26 mouse cellular contexts compared by ENCODE assay signal in the genomic region with DNA sequence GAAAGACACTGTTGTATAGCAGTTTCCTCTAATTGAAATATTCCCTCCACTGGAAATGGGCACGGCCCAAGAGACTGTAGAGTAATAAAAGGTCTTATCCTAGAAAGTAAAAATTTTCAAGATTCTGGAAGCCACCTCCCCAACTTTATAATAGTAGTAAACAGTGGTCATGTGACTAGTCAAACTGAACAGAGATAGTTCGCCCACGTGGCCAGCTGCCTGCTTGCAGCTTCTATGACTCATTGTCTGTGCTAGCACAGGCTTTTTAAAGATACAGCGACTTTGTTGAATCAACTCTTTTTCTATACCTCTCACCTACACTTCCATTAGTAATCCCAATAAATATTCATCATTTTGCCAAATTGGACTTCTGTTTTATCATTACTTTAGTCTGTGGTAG. TPM values are rescaled to one million over a fixed set of nuclear protein-coding genes. Genes with fewer than 3 reads are reported as not detected.
DNase-seq lines count a peak whose midpoint lies in the region; ATAC-seq and TF ChIP-seq lines count a peak whose summit lies in the region.
"Had no signal": no experiment of that assay in that cellular context is flagged by ENCODE, and none has a peak within 500 bp of the region (broad histone marks: within the 10 kb centered on the region; RNA-seq: fewer than 3 reads in every experiment).

No protein-coding gene starts in this region.

- H3K27me3 ChIP-seq in intestine, postnatal 0 days (replicated peaks; ENCODE audit: control insufficient read depth, insufficient read depth, low read length): no peaks in the 10 kb centered on the region
- H3K27me3 ChIP-seq: CH12.LX; embryonic facial prominence, embryonic 12.5 days; midbrain, embryonic 13.5 days had no signal

- no peak overlapping the region for H3K4me3 ChIP-seq in intestine, postnatal 0 days (ENCODE audit: low read depth, low read length)
- H3K4me3 ChIP-seq: embryonic facial prominence, embryonic 12.5 days; midbrain, embryonic 13.5 days had no signal

- 42% methylated on average over 4 of the region's 4 CpGs for WGBS in intestine, postnatal 0 days

- DNase-seq in right cerebral cortex, adult 2 months (ENCODE audit: low spot score in 2 of 2): peak; percentile 53 to 64
- no peak for DNase-seq in right cerebral cortex, postnatal 10 days (ENCODE audit: low spot score in 2 of 2)
- DNase-seq in left cerebral cortex, postnatal 14 days (ENCODE audit: low spot score in 2 of 2): peak; percentile 24 to 34
- DNase-seq in adipocyte (ENCODE audit: low spot score): no peak
- no peak for DNase-seq in cerebellum, postnatal 14 days
- no peak for DNase-seq in adrenal gland, postnatal 36 days
- DNase-seq: adrenal gland, postnatal 10 days; cerebellum, adult 2 months; gastrocnemius, postnatal 14 days; lung, adult 18-20 months; retina, postnatal 1 day; thymus, postnatal 25 days had no signal

- no peaks in the 10 kb centered on the region for H3K4me1 ChIP-seq in intestine, postnatal 0 days (replicated peaks; ENCODE audit: control insufficient read depth, insufficient read depth, low read length)
- H3K4me1 ChIP-seq: embryonic facial prominence, embryonic 12.5 days; midbrain, embryonic 13.5 days had no signal

- no peaks in the 10 kb centered on the region for H3K36me3 ChIP-seq in intestine, postnatal 0 days (ENCODE audit: control insufficient read depth, insufficient read depth)
- H3K36me3 ChIP-seq: embryonic facial prominence, embryonic 12.5 days; midbrain, embryonic 13.5 days had no signal

- H3K4me2 ChIP-seq in intestine, postnatal 0 days (replicated peaks; ENCODE audit: low read depth): no peak overlapping the region
- H3K4me2 ChIP-seq: embryonic facial prominence, embryonic 12.5 days; midbrain, embryonic 13.5 days had no signal

- peak; percentile 43 for ATAC-seq in intestine, postnatal 0 days
- ATAC-seq: forebrain, embryonic 16.5 days; midbrain, embryonic 13.5 days had no signal

- H3K9me3 ChIP-seq in intestine, postnatal 0 days (ENCODE audit: control insufficient read depth): no peaks in the 10 kb centered on the region
- H3K9me3 ChIP-seq: embryonic facial prominence, embryonic 12.5 days; midbrain, embryonic 13.5 days had no signal

- no peak overlapping the region for H3K9ac ChIP-seq in intestine, postnatal 0 days (ENCODE audit: low read depth, low read length)
- H3K9ac ChIP-seq: embryonic facial prominence, embryonic 12.5 days; midbrain, embryonic 13.5 days had no signal

- H3K27ac ChIP-seq in intestine, postnatal 0 days (ENCODE audit: low read depth, low read length): no peak overlapping the region
- H3K27ac ChIP-seq: embryonic facial prominence, embryonic 12.5 days; macrophage; midbrain, embryonic 13.5 days; stomach, postnatal 0 days had no signal

- intact Hi-C loops in left cerebral cortex, postnatal 14 days (cut with DNase I): no loop called here

- TF ChIP-seq CTCF in intestine, postnatal 0 days (IDR thresholded peaks at IDR 0.05; ENCODE audit: low read depth): no peak

RNA-seq across cellular contexts. Expression of a gene that starts 51.1 kb away (rescaled TPM):
- polyA plus RNA-seq in intestine, postnatal 0 days (2015; fragmentation: Nextera tagmentation; extraction: Ambion mirVana): 0.10 and 0.21 TPM in 2 replicates
- not detected for total RNA-seq in left cerebral cortex, postnatal 14 days (2021)
- not detected for total RNA-seq in adrenal gland, postnatal 36 days (2021)
- total RNA-seq: adrenal gland, postnatal 10 days; CH12.LX; gastrocnemius, postnatal 14 days; heart, adult 8-10 months; left cerebral cortex, adult 8-10 months had no signal
- polyA plus RNA-seq: cerebellum, adult 2 months; cortical plate, adult 2 months; embryonic facial prominence, embryonic 12.5 days; forebrain, embryonic 16.5 days; heart, postnatal 0 days; hindbrain, embryonic 11.5 days; kidney, embryonic 16.5 days; liver, adult 2 months; macrophage; midbrain, embryonic 13.5 days had no signal

Comparison
In these comparisons a context has a peak if more than half of its experiments do, and no peak if none do; other contexts are left out.
1. DNase-seq: peak in right cerebral cortex, adult 2 months (2 of 2) and left cerebral cortex, postnatal 14 days (2 of 2); none in right cerebral cortex, postnatal 10 days (0 of 2), adipocyte (single experiment), cerebellum, postnatal 14 days (0 of 2) and adrenal gland, postnatal 36 days (0 of 2).